Mouse (Mus musculus) kidney, embryonic 15.5 days (tissue): ENCODE measurements around the gene Fnbp1l. TPM values are rescaled to one million over a fixed set of nuclear protein-coding genes. Genes with fewer than 3 reads are reported as not detected.
A peak's percentile ranks its signal among the peaks of the same experiment; 100 is the strongest.

Experiments
- ATAC-seq: fragments of 200-750 bp; cut with Nextera tagmentation; replicated peaks from 2 replicates; pipeline ENCODE4 v1.8.0; 2017; ENCODE audit warnings: moderate TSS enrichment; ENCODE audit not compliant: low FRiP score
- H3K27ac ChIP-seq: fragments of 300-500 bp; sonication (generic); 2 replicates; pipeline ENCODE4 v1.5.1; 2015; ENCODE audit warnings: mild to moderate bottlenecking, inconsistent platforms
- H3K27me3 ChIP-seq: fragments of 300-500 bp; sonication (generic); 2 replicates; pipeline ENCODE4 v1.6.1; 2015; ENCODE audit warnings: inconsistent platforms
- H3K36me3 ChIP-seq: fragments of 300-500 bp; sonication (generic); 2 replicates; pipeline ENCODE4 v1.6.1; 2015; ENCODE audit warnings: inconsistent platforms
- H3K4me1 ChIP-seq: fragments of 300-500 bp; sonication (generic); 2 replicates; pipeline ENCODE4 v1.6.1; 2015; ENCODE audit warnings: inconsistent platforms
- H3K4me2 ChIP-seq: fragments of 300-500 bp; sonication (generic); 2 replicates; pipeline ENCODE4 v1.6.1; 2015; ENCODE audit warnings: moderate library complexity, mild to moderate bottlenecking, inconsistent platforms
- H3K4me3 ChIP-seq: fragments of 300-500 bp; sonication (generic); replicated peaks from 2 replicates; pipeline ENCODE4 v1.5.1; 2015; ENCODE audit warnings: mild to moderate bottlenecking, inconsistent platforms
- H3K9ac ChIP-seq: fragments of 300-500 bp; sonication (generic); 2 replicates; pipeline ENCODE4 v1.6.1; 2015; ENCODE audit warnings: mild to moderate bottlenecking, inconsistent platforms
- H3K9me3 ChIP-seq: fragments of 300-500 bp; sonication (generic); replicated peaks from 2 replicates; pipeline ENCODE4 v1.6.1; 2016; ENCODE audit warnings: inconsistent platforms
- WGBS: fragments of 180-500 bp; shearing (Covaris S2); methylation state at CpG from one replicate; pipeline ENCODE4 v1.1.7; 2015; ENCODE audit warnings: mixed read lengths; 5-methylcytosine and 5-hydroxymethylcytosine counted together
- microRNA-seq: library from miRNA; unstranded; fragments of <30 nt; microRNA quantifications from one replicate; pipeline ENCODE4, GENCODE M21; 2016
- polyA plus RNA-seq: library from polyadenylated mRNA; unstranded; fragments of >200 nt; fragmentation: Nextera tagmentation; extraction: Ambion mirVana; gene quantifications from 2 replicates; pipeline ENCODE4 v1.2.1, GENCODE M21; 2015

Gene Fnbp1l
- polyA plus RNA-seq, 1 experiment from 2014 or later: 46.7 TPM

GRCm38 (mm10) chr3:122500929-122501328 is 118.6 kb downstream of the Fnbp1l start:
- Histone ChIP-seq H3K9ac (no peak overlapping the region), H3K4me2 (no peak overlapping the region), H3K36me3 (no peaks in the 10 kb centered on the region), H3K4me3 (no peak overlapping the region), H3K27ac (no peak overlapping the region), H3K27me3 (no peaks in the 10 kb centered on the region), H3K9me3 (no peaks in the 10 kb centered on the region), H3K4me1 (peaks cover 24% of the 10 kb centered on the region)
- ATAC-seq: no peak
- 87% methylated on average over 9 of the region's 9 CpGs for WGBS

- Histone ChIP-seq H3K36me3 (no peaks in the 10 kb centered on the region), H3K9me3 (no peaks in the 10 kb centered on the region), H3K4me2 (no peak overlapping the region), H3K9ac (no peak overlapping the region), H3K4me1 (peaks cover 17% of the 10 kb centered on the region), H3K4me3 (no peak overlapping the region), H3K27me3 (no peaks in the 10 kb centered on the region), H3K27ac (no peak overlapping the region)
- no peak for ATAC-seq
- 78% methylated on average over 6 of the region's 6 CpGs for WGBS
Observed at GRCm38 (mm10) chr3:122499647-122500046, 119.9 kb downstream of the Fnbp1l start.

GRCm38 (mm10) chr3:122498528-122498927 is 121.0 kb downstream of the Fnbp1l start:
- no peak overlapping the region for H3K9ac ChIP-seq
- H3K4me2 ChIP-seq: no peak overlapping the region
- 95% methylated on average over 7 of the region's 7 CpGs for WGBS
- H3K4me3 ChIP-seq: no peak overlapping the region
- H3K4me1 ChIP-seq: peaks cover 25% of the 10 kb centered on the region
- ATAC-seq: no peak
- H3K27me3 ChIP-seq: no peaks in the 10 kb centered on the region
- no peak overlapping the region for H3K27ac ChIP-seq
- no peaks in the 10 kb centered on the region for H3K36me3 ChIP-seq
- no peaks in the 10 kb centered on the region for H3K9me3 ChIP-seq

- Histone ChIP-seq H3K27ac (no peak overlapping the region), H3K4me3 (no peak overlapping the region), H3K9me3 (no peaks in the 10 kb centered on the region), H3K27me3 (no peaks in the 10 kb centered on the region), H3K4me1 (peaks cover 31% of the 10 kb centered on the region), H3K36me3 (no peaks in the 10 kb centered on the region), H3K9ac (no peak overlapping the region), H3K4me2 (no peak overlapping the region)
- WGBS: 82% methylated on average over 6 of the region's 6 CpGs
- ATAC-seq: no peak
Observed at GRCm38 (mm10) chr3:122497871-122498270, 121.6 kb downstream of the Fnbp1l start.

GRCm38 (mm10) chr3:122494764-122495163 is 124.8 kb downstream of the Fnbp1l start:
- H3K4me3 ChIP-seq: no peak overlapping the region
- no peaks in the 10 kb centered on the region for H3K36me3 ChIP-seq
- peaks cover 32% of the 10 kb centered on the region for H3K4me1 ChIP-seq
- H3K9ac ChIP-seq: no peak overlapping the region
- 43% methylated on average over 6 of the region's 6 CpGs for WGBS
- H3K27ac ChIP-seq: 0 out of 2 replicates have a peak overlapping the region, but pooled peaks have one; percentile 43
- no peaks in the 10 kb centered on the region for H3K9me3 ChIP-seq
- H3K4me2 ChIP-seq: no peak overlapping the region
- H3K27me3 ChIP-seq: no peaks in the 10 kb centered on the region
- ATAC-seq: 0 out of 2 replicates have a peak, but pooled peaks have one; percentile 19

GRCm38 (mm10) chr3:122492872-122493615 is 126.5 kb downstream of the Fnbp1l start:
- H3K4me1 ChIP-seq: peaks cover 34% of the 10 kb centered on the region
- H3K9me3 ChIP-seq: no peaks in the 10 kb centered on the region
- H3K4me3 ChIP-seq: no peak overlapping the region
- no peak overlapping the region for H3K9ac ChIP-seq
- no peak overlapping the region for H3K27ac ChIP-seq
- ATAC-seq: no peak
- H3K36me3 ChIP-seq: no peaks in the 10 kb centered on the region
- H3K27me3 ChIP-seq: no peaks in the 10 kb centered on the region
- 63% methylated on average over 21 of the region's 21 CpGs for WGBS
- H3K4me2 ChIP-seq: no peak overlapping the region

GRCm38 (mm10) chr3:122492006-122492405 is 127.5 kb downstream of the Fnbp1l start:
- WGBS: 90% methylated on average over 3 of the region's 3 CpGs

GRCm38 (mm10) chr3:122490574-122490973 is 128.9 kb downstream of the Fnbp1l start:
- 83% methylated on average over 6 of the region's 6 CpGs for WGBS
- no peak overlapping the region for H3K4me3 ChIP-seq
- peaks cover 27% of the 10 kb centered on the region for H3K4me1 ChIP-seq
- H3K9ac ChIP-seq: no peak overlapping the region
- no peaks in the 10 kb centered on the region for H3K9me3 ChIP-seq
- no peaks in the 10 kb centered on the region for H3K36me3 ChIP-seq
- no peaks in the 10 kb centered on the region for H3K27me3 ChIP-seq
- no peak for ATAC-seq
- no peak overlapping the region for H3K4me2 ChIP-seq
- H3K27ac ChIP-seq: no peak overlapping the region

More at GRCm38 (mm10) chr3:122492006-122492405, 127.5 kb downstream of the Fnbp1l start:
- Histone ChIP-seq H3K36me3 (no peaks in the 10 kb centered on the region), H3K4me3 (no peak overlapping the region), H3K4me1 (peaks cover 31% of the 10 kb centered on the region), H3K9ac (no peak overlapping the region), H3K27me3 (no peaks in the 10 kb centered on the region), H3K4me2 (no peak overlapping the region), H3K27ac (no peak overlapping the region), H3K9me3 (no peaks in the 10 kb centered on the region)
- no peak for ATAC-seq

Small RNA genes lying within 50 kb of the gene (microRNA-seq; reads per million reads assigned to microRNA genes)
- gene Mir7657: not detected

Other genes starting within 250 kb of the Fnbp1l start
- gene Pde5a, start 109.2 kb upstream of the Fnbp1l start, polyA plus RNA-seq: 3.9 and 5.4 TPM in 2 replicates